Mouse (Mus musculus) spleen, postnatal 10 days (tissue): ENCODE measurements around the gene Iffo2.
"Not testable (repeated sequence)": the region's sequence is repeated elsewhere in the genome, so short reads cannot be mapped to it uniquely, and the experiment has no call there.

Source experiments
- DNase-seq, 2 experiments: peaks; one replicate each; pipeline ENCODE4 v3.0.0; 2021 to 2022; ENCODE audit warnings: low spot score in 2 of 2

The Iffo2 gene

GRCm38 (mm10) chr4:139530248-139530647 is at the start of gene Iffo2:
TSS of gene Iffo2 (plus strand) at chr4:139530548.
- not testable (repeated sequence) for DNase-seq

GRCm38 (mm10) chr4:139481400-139481799 is 48.9 kb upstream of the Iffo2 start:
- no peak for DNase-seq

- no peak for DNase-seq
Observed at GRCm38 (mm10) chr4:139483461-139484105, 46.8 kb upstream of the Iffo2 start.

GRCm38 (mm10) chr4:139484496-139484895 is 45.9 kb upstream of the Iffo2 start:
- DNase-seq = no peak

GRCm38 (mm10) chr4:139487085-139487484 is 43.3 kb upstream of the Iffo2 start:
- no peak for DNase-seq

- DNase-seq = no peak
Observed at GRCm38 (mm10) chr4:139488325-139488724, 42.0 kb upstream of the Iffo2 start.

GRCm38 (mm10) chr4:139489946-139490345 is 40.4 kb upstream of the Iffo2 start:
- no peak for DNase-seq

GRCm38 (mm10) chr4:139490413-139491055 is 39.8 kb upstream of the Iffo2 start:
- DNase-seq = no peak

- DNase-seq = no peak
Observed at GRCm38 (mm10) chr4:139491541-139492170, 38.7 kb upstream of the Iffo2 start.

- no peak for DNase-seq
Observed at GRCm38 (mm10) chr4:139492258-139492833, 38.0 kb upstream of the Iffo2 start.

GRCm38 (mm10) chr4:139493227-139494025 is 36.9 kb upstream of the Iffo2 start:
- DNase-seq = peak in 1 of 2 experiments; percentile 33

- DNase-seq = no peak
Observed at GRCm38 (mm10) chr4:139500814-139501213, 29.5 kb upstream of the Iffo2 start.

GRCm38 (mm10) chr4:139501702-139502101 is 28.6 kb upstream of the Iffo2 start:
- no peak for DNase-seq

GRCm38 (mm10) chr4:139503919-139504318 is 26.4 kb upstream of the Iffo2 start:
- no peak for DNase-seq

- DNase-seq = no peak
Observed at GRCm38 (mm10) chr4:139505716-139506115, 24.6 kb upstream of the Iffo2 start.

GRCm38 (mm10) chr4:139506727-139507126 is 23.6 kb upstream of the Iffo2 start:
- no peak for DNase-seq

- no peak for DNase-seq
Observed at GRCm38 (mm10) chr4:139509069-139509468, 21.3 kb upstream of the Iffo2 start.

- DNase-seq = no peak
Observed at GRCm38 (mm10) chr4:139511557-139511956, 18.8 kb upstream of the Iffo2 start.

GRCm38 (mm10) chr4:139512985-139513384 is 17.4 kb upstream of the Iffo2 start:
- DNase-seq = no peak

- DNase-seq = no peak
Observed at GRCm38 (mm10) chr4:139519221-139519620, 11.1 kb upstream of the Iffo2 start.

GRCm38 (mm10) chr4:139521926-139522325 is 8.4 kb upstream of the Iffo2 start:
- no peak for DNase-seq

- no peak for DNase-seq
Observed at GRCm38 (mm10) chr4:139526475-139526874, 3.9 kb upstream of the Iffo2 start.
